Mouse (Mus musculus) forebrain, embryonic 15.5 days (tissue): ENCODE results near the gene Wiz. TPM values are rescaled to one million over a fixed set of nuclear protein-coding genes. Genes with fewer than 3 reads are reported as not detected.

Source experiments
- ATAC-seq: fragments of 200-750 bp; cut with Nextera tagmentation; replicated peaks from 2 replicates; pipeline ENCODE4 v1.8.0; 2017; ENCODE audit warnings: mild to moderate bottlenecking, moderate TSS enrichment, moderate library complexity
- H3K27ac ChIP-seq: fragments of 300-500 bp; sonication (generic); replicated peaks from 2 replicates; pipeline ENCODE4 v1.5.1; 2015; ENCODE audit warnings: mild to moderate bottlenecking, inconsistent platforms
- H3K27me3 ChIP-seq: fragments of 300-500 bp; sonication (generic); 2 replicates; pipeline ENCODE4 v1.6.1; 2015; ENCODE audit warnings: inconsistent platforms
- H3K36me3 ChIP-seq: fragments of 300-500 bp; sonication (generic); 2 replicates; pipeline ENCODE4 v1.6.1; 2015; ENCODE audit warnings: mild to moderate bottlenecking, inconsistent platforms
- H3K4me1 ChIP-seq: fragments of 300-500 bp; sonication (generic); 2 replicates; pipeline ENCODE4 v1.6.1; 2015; ENCODE audit warnings: inconsistent platforms
- H3K4me2 ChIP-seq: fragments of 300-500 bp; sonication (generic); replicated peaks from 2 replicates; pipeline ENCODE4 v1.6.1; 2015; ENCODE audit warnings: mild to moderate bottlenecking, inconsistent platforms
- H3K4me3 ChIP-seq: fragments of 300-500 bp; sonication (generic); 2 replicates; pipeline ENCODE4 v1.5.1; 2015; ENCODE audit warnings: mild to moderate bottlenecking, inconsistent platforms
- H3K9ac ChIP-seq: fragments of 300-500 bp; sonication (generic); replicated peaks from 2 replicates; pipeline ENCODE4 v1.6.1; 2015; ENCODE audit warnings: mild to moderate bottlenecking, inconsistent platforms
- H3K9me3 ChIP-seq: fragments of 300-500 bp; sonication (generic); 2 replicates; pipeline ENCODE4 v1.6.1; 2016; ENCODE audit warnings: inconsistent platforms
- WGBS: fragments of 180-500 bp; shearing (Covaris S2); methylation state at CpG from one replicate; pipeline ENCODE4 v1.1.7; 2015; ENCODE audit warnings: mixed read lengths; 5-methylcytosine and 5-hydroxymethylcytosine counted together
- polyA plus RNA-seq: library from polyadenylated mRNA; unstranded; fragments of >200 nt; fragmentation: Nextera tagmentation; extraction: Ambion mirVana; gene quantifications from 2 replicates; pipeline ENCODE4 v1.2.1, GENCODE M21; 2015

The Wiz gene
- polyA plus RNA-seq, 1 experiment from 2014 or later: 38.8 TPM

DNA sequence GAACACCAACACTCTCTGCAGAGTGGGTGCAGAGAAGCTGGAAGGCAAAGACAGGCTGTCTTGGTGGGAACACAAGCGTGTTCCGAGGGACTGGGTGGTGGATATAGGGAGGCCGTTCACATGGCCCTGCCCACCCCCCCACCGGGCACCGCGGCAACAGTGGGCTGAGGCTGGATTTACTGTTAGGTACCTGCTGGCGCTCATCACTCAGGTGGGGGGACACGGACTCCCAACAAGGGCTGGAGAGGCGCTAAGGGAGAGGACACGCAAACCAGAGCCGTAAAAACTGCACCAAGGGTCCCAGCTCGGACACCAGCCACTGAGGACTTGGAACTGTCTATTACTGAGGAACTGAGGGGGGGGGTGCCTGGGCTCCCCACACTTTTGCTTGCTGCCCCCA, 54.3 kb downstream of the Wiz start:
- no peak for ATAC-seq
- Histone ChIP-seq H3K4me2 (no peak overlapping the region), H3K9me3 (no peaks in the 10 kb centered on the region), H3K27ac (no peak overlapping the region), H3K4me3 (no peak overlapping the region), H3K27me3 (no peaks in the 10 kb centered on the region), H3K4me1 (no peaks in the 10 kb centered on the region), H3K9ac (no peak overlapping the region), H3K36me3 (peaks cover 77% of the 10 kb centered on the region)
- WGBS: 94% methylated on average over 12 of the region's 12 CpGs

DNA sequence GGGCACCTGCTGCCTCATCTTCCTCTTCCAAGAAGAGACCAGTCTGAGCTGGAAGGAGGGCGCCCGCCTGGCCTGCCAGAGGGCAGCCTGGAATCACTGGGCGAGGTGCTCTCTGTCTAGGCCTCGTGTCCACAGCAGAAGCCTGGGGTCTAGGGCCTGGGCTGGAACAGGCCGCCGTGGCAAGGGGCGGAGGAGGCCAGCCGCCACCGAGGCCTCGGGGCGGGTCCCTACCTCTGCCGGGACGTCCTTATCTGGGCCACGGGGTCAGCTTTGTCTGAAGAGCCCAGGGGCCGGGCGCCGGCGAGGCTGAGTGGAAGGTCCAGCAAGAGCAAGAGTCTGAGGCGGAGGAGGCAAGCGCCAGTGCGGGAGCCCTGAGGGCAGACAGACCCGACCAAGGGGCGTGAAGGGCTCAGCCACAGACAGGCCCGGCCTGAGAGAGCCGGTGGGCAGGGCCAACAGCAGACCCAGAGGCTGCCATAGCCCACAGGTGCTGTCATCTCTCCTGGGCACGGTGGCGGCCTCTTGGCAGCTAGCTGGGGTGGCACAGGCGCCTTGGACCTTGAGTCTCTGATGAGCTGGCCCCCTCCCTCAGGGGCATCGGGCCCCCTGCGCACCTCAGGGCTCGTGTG, 55.5 kb downstream of the Wiz start:
- Histone ChIP-seq H3K4me1 (no peaks in the 10 kb centered on the region), H3K36me3 (peaks cover 77% of the 10 kb centered on the region), H3K4me3 (no peak overlapping the region), H3K4me2 (no peak overlapping the region), H3K9me3 (no peaks in the 10 kb centered on the region), H3K27me3 (no peaks in the 10 kb centered on the region), H3K9ac (no peak overlapping the region), H3K27ac (no peak overlapping the region)
- WGBS: 91% methylated on average over 31 of the region's 31 CpGs
- 0 out of 2 replicates have a peak, but pooled peaks have one; percentile 13 for ATAC-seq

- Histone ChIP-seq H3K4me1 (peaks cover 2% of the 10 kb centered on the region; the same call in 1 of the 2 replicates), H3K27ac (no peak overlapping the region), H3K9ac (no peak overlapping the region), H3K36me3 (peaks cover 50% of the 10 kb centered on the region), H3K27me3 (no peaks in the 10 kb centered on the region), H3K9me3 (no peaks in the 10 kb centered on the region), H3K4me2 (no peak overlapping the region), H3K4me3 (no peak overlapping the region)
- no peak for ATAC-seq
Measured at GRCm38 (mm10) chr17:32327501-32327900, 61.7 kb downstream of the Wiz start.

DNA sequence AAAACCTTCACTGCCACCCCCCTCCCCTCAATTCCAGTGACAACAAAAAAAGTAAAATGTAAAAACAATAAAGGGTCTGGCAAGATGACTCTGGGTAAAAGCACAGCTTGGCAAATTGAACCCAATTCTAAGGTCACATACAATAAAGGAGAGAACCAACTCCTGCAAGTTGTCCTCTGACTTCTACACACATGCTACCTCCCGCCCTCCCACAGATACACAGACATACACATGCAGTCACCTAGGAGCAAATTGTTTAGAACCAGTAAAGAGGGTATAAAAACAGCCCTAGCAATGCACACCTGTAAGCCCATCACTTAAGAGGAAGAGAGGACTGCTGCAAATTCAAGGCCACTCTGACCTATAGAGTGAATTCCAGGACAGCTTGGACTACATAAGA, 66.4 kb downstream of the Wiz start:
- Histone ChIP-seq H3K36me3 (peaks cover 28% of the 10 kb centered on the region), H3K4me3 (no peak overlapping the region), H3K27me3 (no peaks in the 10 kb centered on the region), H3K27ac (no peak overlapping the region), H3K9ac (no peak overlapping the region), H3K9me3 (no peaks in the 10 kb centered on the region), H3K4me2 (no peak overlapping the region), H3K4me1 (peaks cover 31% of the 10 kb centered on the region)
- ATAC-seq: no peak
- WGBS: 86% methylated on average over 1 of the region's 1 CpGs

GRCm38 (mm10) chr17:32321836-32322235, 67.4 kb downstream of the Wiz start:
- peaks cover 31% of the 10 kb centered on the region for H3K4me1 ChIP-seq
- 24% methylated on average over 6 of the region's 6 CpGs for WGBS
- H3K9ac ChIP-seq: peak overlapping the region; percentile 70
- H3K4me3 ChIP-seq: peak overlapping the region; percentile 99
- ATAC-seq: no peak
- H3K36me3 ChIP-seq: peaks cover 29% of the 10 kb centered on the region
- peak overlapping the region; percentile 65 for H3K4me2 ChIP-seq
- H3K27me3 ChIP-seq: no peaks in the 10 kb centered on the region
- H3K9me3 ChIP-seq: no peaks in the 10 kb centered on the region
- peak overlapping the region; percentile 92 for H3K27ac ChIP-seq

GRCm38 (mm10) chr17:32321390-32321734, 67.9 kb downstream of the Wiz start:
- Histone ChIP-seq H3K27me3 (no peaks in the 10 kb centered on the region), H3K36me3 (peaks cover 33% of the 10 kb centered on the region), H3K27ac (peak overlapping the region; percentile 92), H3K4me2 (peak overlapping the region; percentile 65), H3K4me1 (peaks cover 31% of the 10 kb centered on the region), H3K4me3 (peak overlapping the region; percentile 99), H3K9ac (peak overlapping the region; percentile 70), H3K9me3 (no peaks in the 10 kb centered on the region)
- ATAC-seq: peak; percentile 74; the same call in 1 of the 2 replicates
- 2% methylated on average over 23 of the region's 23 CpGs for WGBS

- Histone ChIP-seq H3K27me3 (no peaks in the 10 kb centered on the region), H3K9me3 (no peaks in the 10 kb centered on the region), H3K4me1 (peaks cover 31% of the 10 kb centered on the region), H3K36me3 (peaks cover 34% of the 10 kb centered on the region), H3K9ac (peak within 1 kb of the TSS; percentile 95), H3K4me2 (peak within 1 kb of the TSS; percentile 80), H3K4me3 (peak within 1 kb of the TSS; percentile 99), H3K27ac (peak within 1 kb of the TSS; percentile 97)
- ATAC-seq: peak; percentile 99
- under 1% methylated on average over 83 of the region's 83 CpGs for WGBS
Measured at GRCm38 (mm10) chr17:32320597-32321389, 68.4 kb downstream of the Wiz start, which contains the start of gene Akap8. Gene Akap8, minus strand, starts transcription at chr17:32321238.

DNA sequence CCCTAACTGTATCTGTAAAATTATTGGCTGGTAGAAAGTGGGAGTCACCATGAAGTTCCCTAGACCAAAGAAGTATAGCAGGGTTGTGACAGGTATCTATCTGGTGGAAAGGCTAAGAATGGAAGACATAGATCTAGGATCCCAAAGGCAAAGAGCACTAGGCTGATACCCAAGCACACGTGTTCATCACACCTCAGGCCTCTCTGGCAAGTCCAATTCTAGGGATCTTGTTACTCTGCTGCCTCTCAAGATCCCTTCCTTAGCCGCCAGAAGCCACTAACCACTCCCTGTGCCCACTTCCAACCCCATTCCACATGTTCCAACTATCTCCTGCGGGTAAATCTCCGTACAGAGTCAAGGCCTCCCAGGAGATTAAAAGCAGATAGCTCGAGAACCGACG, 69.3 kb downstream of the Wiz start:
- peak overlapping the region; percentile 97 for H3K27ac ChIP-seq
- H3K4me1 ChIP-seq: peaks cover 31% of the 10 kb centered on the region
- H3K4me2 ChIP-seq: peak overlapping the region; percentile 80
- no peaks in the 10 kb centered on the region for H3K9me3 ChIP-seq
- 1% methylated on average over 7 of the region's 7 CpGs for WGBS
- H3K4me3 ChIP-seq: peak overlapping the region; percentile 99
- H3K36me3 ChIP-seq: peaks cover 37% of the 10 kb centered on the region
- H3K27me3 ChIP-seq: no peaks in the 10 kb centered on the region
- peak overlapping the region; percentile 95 for H3K9ac ChIP-seq
- ATAC-seq: no peak

DNA sequence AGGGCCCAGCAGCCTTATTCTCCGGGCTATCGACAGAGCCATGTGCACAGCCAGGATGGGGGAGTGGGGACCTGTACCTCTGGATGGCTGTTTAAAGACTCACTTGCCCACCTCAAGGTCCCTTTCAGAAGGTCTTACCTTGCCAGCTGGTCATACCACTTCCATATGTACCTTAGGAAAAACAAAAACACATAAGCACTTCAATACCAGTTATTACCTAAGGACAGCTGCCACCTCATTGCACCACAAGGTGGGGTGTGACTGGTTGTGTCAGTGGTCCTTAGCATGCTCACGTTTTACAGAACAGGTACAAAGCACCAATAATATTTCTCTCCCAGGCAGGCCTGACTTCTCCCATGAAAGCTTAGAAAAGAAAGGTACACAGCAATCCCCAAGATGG, 71.5 kb downstream of the Wiz start:
- peaks cover 53% of the 10 kb centered on the region for H3K36me3 ChIP-seq
- no peak for ATAC-seq
- WGBS: 92% methylated on average over 3 of the region's 3 CpGs
- no peak overlapping the region for H3K27ac ChIP-seq
- peaks cover 31% of the 10 kb centered on the region for H3K4me1 ChIP-seq
- H3K27me3 ChIP-seq: no peaks in the 10 kb centered on the region
- no peak overlapping the region for H3K4me3 ChIP-seq
- no peak overlapping the region for H3K9ac ChIP-seq
- H3K9me3 ChIP-seq: no peaks in the 10 kb centered on the region
- no peak overlapping the region for H3K4me2 ChIP-seq

- Histone ChIP-seq H3K27me3 (no peaks in the 10 kb centered on the region), H3K27ac (no peak overlapping the region), H3K4me3 (no peak overlapping the region), H3K4me1 (peaks cover 25% of the 10 kb centered on the region), H3K9ac (no peak overlapping the region), H3K9me3 (no peaks in the 10 kb centered on the region), H3K4me2 (no peak overlapping the region), H3K36me3 (peaks cover 60% of the 10 kb centered on the region)
- WGBS: 93% methylated on average over 8 of the region's 8 CpGs
- ATAC-seq: no peak
Measured at GRCm38 (mm10) chr17:32317032-32317431, 72.2 kb downstream of the Wiz start.

DNA sequence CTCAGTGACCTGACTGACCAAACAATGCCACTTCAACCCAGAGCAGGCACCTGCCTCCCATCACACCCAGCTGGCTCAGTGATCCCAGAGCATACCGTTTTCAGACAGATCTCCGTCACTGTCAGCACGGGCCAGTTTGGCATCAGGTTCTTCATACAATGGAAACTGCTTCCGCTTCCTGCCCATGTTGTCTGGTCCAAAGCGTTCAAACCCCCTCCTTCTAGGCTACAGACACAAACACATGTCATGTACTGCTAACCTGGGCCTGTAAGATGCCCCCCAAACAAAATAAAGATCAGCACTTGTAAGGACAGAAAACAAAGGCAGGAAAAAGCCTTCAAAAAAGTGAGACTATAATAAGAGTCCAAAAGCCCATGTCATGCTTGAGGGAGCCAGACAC, 73.7 kb downstream of the Wiz start:
- Histone ChIP-seq H3K27ac (no peak overlapping the region), H3K9me3 (no peaks in the 10 kb centered on the region), H3K4me1 (peaks cover 21% of the 10 kb centered on the region), H3K4me3 (no peak overlapping the region), H3K4me2 (no peak overlapping the region), H3K9ac (no peak overlapping the region), H3K27me3 (no peaks in the 10 kb centered on the region), H3K36me3 (peaks cover 75% of the 10 kb centered on the region)
- ATAC-seq: no peak
- 95% methylated on average over 5 of the region's 5 CpGs for WGBS

- 82% methylated on average over 5 of the region's 5 CpGs for WGBS
- no peak overlapping the region for H3K9ac ChIP-seq
- no peak overlapping the region for H3K4me3 ChIP-seq
- peaks cover 91% of the 10 kb centered on the region for H3K36me3 ChIP-seq
- no peak overlapping the region for H3K27ac ChIP-seq
- H3K27me3 ChIP-seq: no peaks in the 10 kb centered on the region
- H3K4me1 ChIP-seq: peaks cover 10% of the 10 kb centered on the region
- no peaks in the 10 kb centered on the region for H3K9me3 ChIP-seq
- H3K4me2 ChIP-seq: no peak overlapping the region
- ATAC-seq: no peak
Measured at GRCm38 (mm10) chr17:32313892-32314291, 75.3 kb downstream of the Wiz start.
